Mouse (Mus musculus): ENCODE data around the gene Olfr45. TPM values are rescaled to one million over a fixed set of nuclear protein-coding genes. Genes with fewer than 3 reads are reported as not detected.
"Not testable (repeated sequence)": the region's sequence is repeated elsewhere in the genome, so short reads cannot be mapped to it uniquely, and the experiment has no call there.

Olfr45 gene
- polyA plus RNA-seq (2015; fragmentation: Nextera tagmentation; extraction: Ambion mirVana): not detected in 2 replicates

GRCm38 (mm10) chr7:140681651-140682050 is at the start of gene Olfr45:
Gene Olfr45, plus strand, starts transcription at chr7:140681951.
- no peak within 1 kb of the TSS for H3K9ac ChIP-seq (replicated peaks)
- ATAC-seq: no peak
- TF ChIP-seq CTCF (IDR thresholded peaks at IDR 0.05; ENCODE audit: low read depth) (no peak), EP300 (IDR thresholded peaks at IDR 0.05; ENCODE audit: low read depth) (no peak)
- no peaks in the 10 kb centered on the region for H3K9me3 ChIP-seq (ENCODE audit: low read length)
- DNase-seq: no peak
- H3K4me2 ChIP-seq (ENCODE audit: low read depth, low read length): no peak within 1 kb of the TSS
- no peaks in the 10 kb centered on the region for H3K27me3 ChIP-seq (ENCODE audit: insufficient read depth, low read length)
- no peak within 1 kb of the TSS for H3K27ac ChIP-seq (ENCODE audit: low read depth)
- no peaks in the 10 kb centered on the region for H3K4me1 ChIP-seq (ENCODE audit: insufficient read depth)
- no peak within 1 kb of the TSS for H3K4me3 ChIP-seq (ENCODE audit: low read depth, low read length)
- WGBS (ENCODE audit: insufficient replicate concordance): 69% methylated on average over 1 of the region's 1 CpGs
- no peaks in the 10 kb centered on the region for H3K36me3 ChIP-seq (replicated peaks; ENCODE audit: insufficient read depth, low read length)

- Histone ChIP-seq H3K36me3 (replicated peaks; ENCODE audit: insufficient read depth, low read length) (no peaks in the 10 kb centered on the region), H3K4me2 (ENCODE audit: low read depth, low read length) (no peak within 1 kb of the TSS), H3K27me3 (ENCODE audit: insufficient read depth, low read length) (no peaks in the 10 kb centered on the region), H3K9me3 (ENCODE audit: low read length) (no peaks in the 10 kb centered on the region), H3K4me1 (ENCODE audit: insufficient read depth) (no peaks in the 10 kb centered on the region), H3K4me3 (ENCODE audit: low read depth, low read length) (no peak within 1 kb of the TSS), H3K27ac (ENCODE audit: low read depth) (no peak within 1 kb of the TSS), H3K9ac (replicated peaks) (no peak within 1 kb of the TSS)
- ATAC-seq (no peak), DNase-seq (no peak)
- no peak for TF ChIP-seq CTCF (IDR thresholded peaks at IDR 0.05; ENCODE audit: low read depth)
- no peak for TF ChIP-seq EP300 (IDR thresholded peaks at IDR 0.05; ENCODE audit: low read depth)
- 73% methylated on average over 1 of the region's 1 CpGs for WGBS (ENCODE audit: insufficient replicate concordance)
Measured at GRCm38 (mm10) chr7:140646152-140646551, 35.6 kb upstream of the Olfr45 start, which contains the start of gene Olfr53. Gene Olfr53, plus strand, starts transcription at chr7:140646452.

GRCm38 (mm10) chr7:140659630-140660029 is 22.1 kb upstream of the Olfr45 start, which contains the start of gene Olfr539:
Gene Olfr539, plus strand, starts transcription at chr7:140659930.
- Histone ChIP-seq H3K36me3 (replicated peaks; ENCODE audit: insufficient read depth, low read length) (no peaks in the 10 kb centered on the region), H3K4me1 (ENCODE audit: insufficient read depth) (no peaks in the 10 kb centered on the region), H3K9ac (replicated peaks) (no peak within 1 kb of the TSS), H3K27ac (ENCODE audit: low read depth) (no peak within 1 kb of the TSS), H3K4me3 (ENCODE audit: low read depth, low read length) (no peak within 1 kb of the TSS), H3K4me2 (ENCODE audit: low read depth, low read length) (no peak within 1 kb of the TSS), H3K27me3 (ENCODE audit: insufficient read depth, low read length) (no peaks in the 10 kb centered on the region), H3K9me3 (ENCODE audit: low read length) (no peaks in the 10 kb centered on the region)
- TF ChIP-seq CTCF (IDR thresholded peaks at IDR 0.05; ENCODE audit: low read depth): no peak
- no peak for TF ChIP-seq EP300 (IDR thresholded peaks at IDR 0.05; ENCODE audit: low read depth)
- WGBS (ENCODE audit: insufficient replicate concordance): 66% methylated on average over 4 of the region's 4 CpGs
- DNase-seq: no peak
- ATAC-seq: no peak

GRCm38 (mm10) chr7:140670693-140671092 is 11.1 kb upstream of the Olfr45 start:
- not testable (repeated sequence) for H3K27ac ChIP-seq (ENCODE audit: low read depth); H3K9ac ChIP-seq (replicated peaks); H3K4me2 ChIP-seq (ENCODE audit: low read depth, low read length); H3K9me3 ChIP-seq (ENCODE audit: low read length); H3K27me3 ChIP-seq (ENCODE audit: insufficient read depth, low read length); DNase-seq; H3K4me3 ChIP-seq (ENCODE audit: low read depth, low read length); ATAC-seq; H3K36me3 ChIP-seq (replicated peaks; ENCODE audit: insufficient read depth, low read length); H3K4me1 ChIP-seq (ENCODE audit: insufficient read depth)
- 67% methylated on average over 3 of the region's 3 CpGs for WGBS (ENCODE audit: insufficient replicate concordance)

- no peak overlapping the region for H3K9ac ChIP-seq (replicated peaks)
- H3K36me3 ChIP-seq (replicated peaks; ENCODE audit: insufficient read depth, low read length): no peaks in the 10 kb centered on the region
- DNase-seq: no peak
- H3K4me2 ChIP-seq (ENCODE audit: low read depth, low read length): no peak overlapping the region
- no peak for ATAC-seq
- H3K27ac ChIP-seq (ENCODE audit: low read depth): no peak overlapping the region
- TF ChIP-seq EP300 (IDR thresholded peaks at IDR 0.05; ENCODE audit: low read depth): no peak
- TF ChIP-seq CTCF (IDR thresholded peaks at IDR 0.05; ENCODE audit: low read depth): no peak
- H3K4me3 ChIP-seq (ENCODE audit: low read depth, low read length): no peak overlapping the region
- no peaks in the 10 kb centered on the region for H3K27me3 ChIP-seq (ENCODE audit: insufficient read depth, low read length)
- no peaks in the 10 kb centered on the region for H3K9me3 ChIP-seq (ENCODE audit: low read length)
- H3K4me1 ChIP-seq (ENCODE audit: insufficient read depth): no peaks in the 10 kb centered on the region
- 8% methylated on average over 4 of the region's 6 CpGs for WGBS (ENCODE audit: insufficient replicate concordance)
Measured at GRCm38 (mm10) chr7:140675863-140676262, 5.9 kb upstream of the Olfr45 start.

GRCm38 (mm10) chr7:140679591-140679990 is 2.2 kb upstream of the Olfr45 start:
- not testable (repeated sequence) for H3K27me3 ChIP-seq (ENCODE audit: insufficient read depth, low read length); H3K36me3 ChIP-seq (replicated peaks; ENCODE audit: insufficient read depth, low read length); DNase-seq; H3K4me2 ChIP-seq (ENCODE audit: low read depth, low read length); H3K4me1 ChIP-seq (ENCODE audit: insufficient read depth); H3K27ac ChIP-seq (ENCODE audit: low read depth); H3K4me3 ChIP-seq (ENCODE audit: low read depth, low read length); ATAC-seq; H3K9ac ChIP-seq (replicated peaks); H3K9me3 ChIP-seq (ENCODE audit: low read length)
- 65% methylated on average over 4 of the region's 4 CpGs for WGBS (ENCODE audit: insufficient replicate concordance)

- H3K27ac ChIP-seq (ENCODE audit: low read depth): no peak within 1 kb of the TSS
- no peak for ATAC-seq
Measured at GRCm38 (mm10) chr7:140696967-140697366, 15.2 kb downstream of the Olfr45 start, which contains the start of gene Olfr541. Gene Olfr541, plus strand, starts transcription at chr7:140697267.

More at GRCm38 (mm10) chr7:140696967-140697366, 15.2 kb downstream of the Olfr45 start, which contains the start of gene Olfr541:
- H3K9ac ChIP-seq (replicated peaks): no peak within 1 kb of the TSS
- no peaks in the 10 kb centered on the region for H3K27me3 ChIP-seq (ENCODE audit: insufficient read depth, low read length)
- TF ChIP-seq EP300 (IDR thresholded peaks at IDR 0.05; ENCODE audit: low read depth) (no peak), CTCF (IDR thresholded peaks at IDR 0.05; ENCODE audit: low read depth) (no peak)
- H3K4me3 ChIP-seq (ENCODE audit: low read depth, low read length): no peak within 1 kb of the TSS
- no peak within 1 kb of the TSS for H3K4me2 ChIP-seq (ENCODE audit: low read depth, low read length)
- no peaks in the 10 kb centered on the region for H3K36me3 ChIP-seq (replicated peaks; ENCODE audit: insufficient read depth, low read length)
- no peak for DNase-seq
- no peaks in the 10 kb centered on the region for H3K4me1 ChIP-seq (ENCODE audit: insufficient read depth)
- H3K9me3 ChIP-seq (ENCODE audit: low read length): no peaks in the 10 kb centered on the region
